Mouse (Mus musculus) macrophage (primary cell): ENCODE data around the gene Gga3. TPM values are rescaled to one million over a fixed set of nuclear protein-coding genes. Genes with fewer than 3 reads are reported as not detected.
"Not testable (repeated sequence)": the region's sequence is repeated elsewhere in the genome, so short reads cannot be mapped to it uniquely, and the experiment has no call there.

ENCODE experiments used
- H3K27ac ChIP-seq: fragments of 350-480 bp; formaldehyde crosslinking; 2 replicates; pipeline ENCODE4 v1.9.0; 2021
- H3K36me3 ChIP-seq: fragments of 350-480 bp; formaldehyde crosslinking; 2 replicates; pipeline ENCODE4 v1.9.0; 2021; ENCODE audit errors: inconsistent target
- H3K4me3 ChIP-seq: fragments of 350-480 bp; formaldehyde crosslinking; 2 replicates; pipeline ENCODE4 v1.9.0; 2021; ENCODE audit errors: inconsistent target
- H3K79me2 ChIP-seq: fragments of 350-480 bp; formaldehyde crosslinking; 2 replicates; pipeline ENCODE4 v1.9.0; 2021; ENCODE audit errors: inconsistent target
- WGBS: methylation state at CpG from one replicate; pipeline ENCODE4 v1.1.7; 2026; ENCODE audit warnings: inconsistent platforms; ENCODE audit not compliant: missing documents; 5-methylcytosine and 5-hydroxymethylcytosine counted together
- polyA plus RNA-seq: library from polyadenylated mRNA; stranded (reverse); fragments of 250-400 nt; gene quantifications from 3 replicates; pipeline ENCODE4 v1.2.4, GENCODE M21; 2018; ENCODE audit warnings: inconsistent platforms
- total RNA-seq, 78 experiments: library from RNA; depleted of rRNA; stranded (reverse); fragments of 250-400 nt; gene quantifications; 1 replicate in 9 of 78; 2 replicates in 24 of 78; 3 replicates in 43 of 78; 4 replicates in 2 of 78; pipeline ENCODE4 v1.2.4; 2018; ENCODE audit warnings: inconsistent platforms in 56 of 78

Gene Gga3
- 100 to 1,000 TPM in 17 of 26 experiments, 10 to 100 TPM in 9; 46.6 to 225 (median 115) TPM for total RNA-seq (2018; cell fraction: chromatin; rRNA removed)
- total RNA-seq (2018; cell fraction: cytosol; rRNA removed): 10 to 100 TPM; 12.4 to 32.6 (median 22.4) TPM
- 100 to 1,000 TPM in 5 of 26 experiments, 10 to 100 TPM in 21; 28.6 to 160 (median 60.7) TPM for total RNA-seq (2018; cell fraction: nucleus; rRNA removed)
- polyA plus RNA-seq: 15.8 to 69.3 TPM (median 37.7 TPM) in 3 replicates

GRCm38 (mm10) chr11:115603476-115604303 is at the start of gene Gga3, which contains the start of gene Mrps7:
Gga3 (minus strand) TSS chr11:115604051.
Mrps7 (plus strand) TSS chr11:115603925.
- WGBS: under 1% methylated on average over 93 of the region's 93 CpGs
- Histone ChIP-seq H3K4me3 (peak within 1 kb of the TSS; percentile 99), H3K27ac (peak within 1 kb of the TSS; percentile 62), H3K79me2 (peaks cover 67% of the 10 kb centered on the region), H3K36me3 (peaks cover 29% of the 10 kb centered on the region; the same call in 1 of the 2 replicates)

- 90% methylated on average over 3 of the region's 3 CpGs for WGBS
- H3K79me2 ChIP-seq: peaks cover 90% of the 10 kb centered on the region
- H3K36me3 ChIP-seq: peaks cover 40% of the 10 kb centered on the region
- no peak overlapping the region for H3K4me3 ChIP-seq
- peak overlapping the region; percentile 92 for H3K27ac ChIP-seq
Observed at GRCm38 (mm10) chr11:115653194-115653593, 49.3 kb upstream of the Gga3 start.

- H3K79me2 ChIP-seq: peaks cover 90% of the 10 kb centered on the region
- H3K27ac ChIP-seq: no peak overlapping the region
- 94% methylated on average over 3 of the region's 3 CpGs for WGBS
- no peak overlapping the region for H3K4me3 ChIP-seq
- H3K36me3 ChIP-seq: peaks cover 55% of the 10 kb centered on the region
Observed at GRCm38 (mm10) chr11:115651680-115652079, 47.8 kb upstream of the Gga3 start.

- Histone ChIP-seq H3K4me3 (no peak overlapping the region), H3K79me2 (peaks cover 90% of the 10 kb centered on the region), H3K27ac (no peak overlapping the region), H3K36me3 (peaks cover 65% of the 10 kb centered on the region)
- 75% methylated on average over 10 of the region's 10 CpGs for WGBS
Observed at GRCm38 (mm10) chr11:115649706-115650105, 45.9 kb upstream of the Gga3 start.

GRCm38 (mm10) chr11:115647459-115647858 is 43.6 kb upstream of the Gga3 start:
- no peak overlapping the region for H3K27ac ChIP-seq
- 71% methylated on average over 6 of the region's 6 CpGs for WGBS

GRCm38 (mm10) chr11:115646439-115646838 is 42.6 kb upstream of the Gga3 start:
- no peak overlapping the region for H3K27ac ChIP-seq
- WGBS: 90% methylated on average over 9 of the region's 9 CpGs
- H3K79me2 ChIP-seq: peaks cover 75% of the 10 kb centered on the region
- peaks cover 74% of the 10 kb centered on the region for H3K36me3 ChIP-seq
- H3K4me3 ChIP-seq: no peak overlapping the region

More at GRCm38 (mm10) chr11:115647459-115647858, 43.6 kb upstream of the Gga3 start:
- Histone ChIP-seq H3K79me2 (peaks cover 86% of the 10 kb centered on the region), H3K36me3 (peaks cover 75% of the 10 kb centered on the region), H3K4me3 (no peak overlapping the region)

- not testable (repeated sequence) for H3K27ac ChIP-seq, H3K4me3 ChIP-seq
- WGBS: 92% methylated on average over 9 of the region's 14 CpGs
- peaks cover 66% of the 10 kb centered on the region for H3K36me3 ChIP-seq
- peaks cover 66% of the 10 kb centered on the region for H3K79me2 ChIP-seq
Observed at GRCm38 (mm10) chr11:115645498-115645897, 41.6 kb upstream of the Gga3 start.

- H3K4me3 ChIP-seq: no peak overlapping the region
- H3K79me2 ChIP-seq: peaks cover 54% of the 10 kb centered on the region
- H3K27ac ChIP-seq: no peak overlapping the region
- H3K36me3 ChIP-seq: peaks cover 56% of the 10 kb centered on the region
- WGBS: 92% methylated on average over 11 of the region's 13 CpGs
Observed at GRCm38 (mm10) chr11:115644308-115644707, 40.5 kb upstream of the Gga3 start.

GRCm38 (mm10) chr11:115643265-115643664 is 39.4 kb upstream of the Gga3 start:
- Histone ChIP-seq H3K79me2 (peaks cover 44% of the 10 kb centered on the region), H3K27ac (no peak overlapping the region), H3K4me3 (no peak overlapping the region), H3K36me3 (peaks cover 46% of the 10 kb centered on the region)
- 63% methylated on average over 10 of the region's 10 CpGs for WGBS

GRCm38 (mm10) chr11:115642705-115643104 is 38.9 kb upstream of the Gga3 start:
- WGBS: 94% methylated on average over 2 of the region's 2 CpGs
- H3K4me3 ChIP-seq: no peak overlapping the region
- H3K36me3 ChIP-seq: peaks cover 40% of the 10 kb centered on the region
- H3K79me2 ChIP-seq: peaks cover 38% of the 10 kb centered on the region
- no peak overlapping the region for H3K27ac ChIP-seq

GRCm38 (mm10) chr11:115641664-115642036 is 37.8 kb upstream of the Gga3 start:
- Histone ChIP-seq H3K27ac (0 out of 2 replicates have a peak overlapping the region, but pooled peaks have one; percentile 17), H3K4me3 (no peak overlapping the region), H3K36me3 (peaks cover 30% of the 10 kb centered on the region), H3K79me2 (peaks cover 28% of the 10 kb centered on the region)
- WGBS: 71% methylated on average over 4 of the region's 4 CpGs

- peaks cover 27% of the 10 kb centered on the region for H3K36me3 ChIP-seq
- H3K4me3 ChIP-seq: no peak overlapping the region
- peaks cover 22% of the 10 kb centered on the region for H3K79me2 ChIP-seq
- 4% methylated on average over 14 of the region's 14 CpGs for WGBS
- H3K27ac ChIP-seq: peak overlapping the region; percentile 24; the same call in 1 of the 2 replicates
Observed at GRCm38 (mm10) chr11:115640978-115641663, 37.3 kb upstream of the Gga3 start.

GRCm38 (mm10) chr11:115640311-115640828 is 36.5 kb upstream of the Gga3 start:
- Histone ChIP-seq H3K36me3 (peaks cover 20% of the 10 kb centered on the region), H3K79me2 (peaks cover 15% of the 10 kb centered on the region), H3K27ac (no peak overlapping the region), H3K4me3 (no peak overlapping the region)
- 79% methylated on average over 3 of the region's 4 CpGs for WGBS

GRCm38 (mm10) chr11:115639540-115639939 is 35.7 kb upstream of the Gga3 start:
- peaks cover 13% of the 10 kb centered on the region for H3K36me3 ChIP-seq
- H3K4me3 ChIP-seq: no peak overlapping the region
- 70% methylated on average over 4 of the region's 4 CpGs for WGBS
- H3K79me2 ChIP-seq: peaks cover 6% of the 10 kb centered on the region
- H3K27ac ChIP-seq: peak overlapping the region; percentile 80
